Mouse (Mus musculus) stomach, postnatal 0 days (tissue): Measurements from ENCODE around the gene Lgr5.

Experiments used
- CTCF ChIP-seq: IDR thresholded peaks from 2 replicates; pipeline ENCODE4 v1.5.1; 2016; ENCODE audit warnings: antibody characterized with exemption, low read depth, mild to moderate bottlenecking, moderate library complexity
- EP300 ChIP-seq: optimal IDR thresholded peaks from 2 replicates; pipeline ENCODE3; 2016; ENCODE audit warnings: antibody characterized with exemption

DNA sequence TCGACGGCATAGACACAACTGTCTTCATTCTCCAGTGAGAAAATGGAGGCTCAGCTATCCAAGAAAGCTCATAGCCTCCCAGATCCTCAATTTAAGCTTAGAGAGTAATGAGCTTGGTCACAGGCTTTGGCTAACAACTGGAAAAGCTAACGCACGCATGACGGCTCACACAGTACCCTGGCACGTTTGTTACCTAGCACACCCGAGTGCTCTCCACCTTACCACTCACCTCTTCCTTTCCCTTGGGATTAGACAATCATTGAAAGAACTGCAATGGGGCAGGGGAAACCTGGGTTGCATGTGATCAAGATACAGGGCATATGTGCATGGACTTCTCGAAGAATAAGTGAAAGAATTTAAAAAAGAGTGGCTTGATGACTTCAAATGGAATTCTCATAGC lies 119.6 kb downstream of the Lgr5 start:
- TF ChIP-seq CTCF (no peak), EP300 (no peak)
